Mouse (Mus musculus) kidney, adult 2 months (tissue): ENCODE results near the gene 5730522E02Rik. TPM values are rescaled to one million over a fixed set of nuclear protein-coding genes. Genes with fewer than 3 reads are reported as not detected.

ENCODE experiments used
- DNase-seq: peaks from one replicate; pipeline ENCODE4 v3.0.0; 2021
- H3K27ac ChIP-seq: fragments of 200-500 bp; 2 replicates; pipeline ENCODE4 v1.5.1; 2012; ENCODE audit warnings: low read depth, low read length, control low read depth, inconsistent platforms; ENCODE audit not compliant: insufficient read depth
- H3K27me3 ChIP-seq: fragments of 200-500 bp; replicated peaks from 2 replicates; pipeline ENCODE4 v1.6.1; 2012; ENCODE audit warnings: mild to moderate bottlenecking, moderate library complexity, low read length, inconsistent platforms; ENCODE audit not compliant: control insufficient read depth, insufficient read depth
- H3K36me3 ChIP-seq: fragments of 200-500 bp; 2 replicates; pipeline ENCODE4 v1.6.1; 2012; ENCODE audit warnings: mild to moderate bottlenecking, moderate library complexity, low read length, inconsistent platforms; ENCODE audit not compliant: control insufficient read depth, insufficient read depth
- H3K4me1 ChIP-seq: fragments of 200-500 bp; 2 replicates; pipeline ENCODE4 v1.6.1; 2011; ENCODE audit warnings: low read length; ENCODE audit not compliant: control insufficient read depth, insufficient read depth
- H3K4me3 ChIP-seq: fragments of 200-500 bp; 2 replicates; pipeline ENCODE4 v1.5.1; 2011; ENCODE audit warnings: mild to moderate bottlenecking, low read depth, low read length, control low read depth; ENCODE audit not compliant: insufficient read depth
- CTCF ChIP-seq: fragments of 200-500 bp; conservative IDR thresholded peaks from 2 replicates; pipeline ENCODE4 v1.5.1; 2011; ENCODE audit warnings: low read depth, mild to moderate bottlenecking, control low read depth, low read length, moderate library complexity, mixed read lengths; ENCODE audit not compliant: insufficient read depth, insufficient read length
- POLR2A ChIP-seq: fragments of 200-500 bp; IDR thresholded peaks from one replicate; pipeline ENCODE4 v1.6.1; 2011; ENCODE audit warnings: low read depth, low read length, control low read depth
- WGBS: fragments of 180-500 bp; shearing (Covaris S2); methylation state at CpG from one replicate; pipeline ENCODE4 v1.1.7; 2018; 5-methylcytosine and 5-hydroxymethylcytosine counted together
- polyA plus RNA-seq: library from polyadenylated mRNA; depleted of rRNA; stranded (reverse); fragments of >200 nt; gene quantifications from 2 replicates; pipeline ENCODE4 v1.2.3, GENCODE M21; 2012

Gene 5730522E02Rik
- polyA plus RNA-seq, 1 experiment, result 0.06 TPM

GRCm38 (mm10) chr11:25715447-25716321 lies 494.9 kb downstream of the 5730522E02Rik start:
- no peaks in the 10 kb centered on the region for H3K36me3 ChIP-seq
- H3K27me3 ChIP-seq, result no peaks in the 10 kb centered on the region
- H3K27ac ChIP-seq, result no peak overlapping the region
- DNase-seq, result no peak
- H3K4me1 ChIP-seq, result no peaks in the 10 kb centered on the region
- 81% methylated on average over 7 of the region's 7 CpGs for WGBS
- H3K4me3 ChIP-seq, result no peak overlapping the region
- TF ChIP-seq POLR2A (no peak), CTCF (no peak)

- Histone ChIP-seq H3K4me1 (no peaks in the 10 kb centered on the region), H3K27me3 (no peaks in the 10 kb centered on the region), H3K36me3 (no peaks in the 10 kb centered on the region), H3K4me3 (no peak overlapping the region), H3K27ac (no peak overlapping the region)
- WGBS, result 79% methylated on average over 2 of the region's 2 CpGs
- no peak for DNase-seq
- TF ChIP-seq CTCF, result no peak
- no peak for TF ChIP-seq POLR2A
These were observed 500.0 kb downstream of the 5730522E02Rik start for GRCm38 (mm10) chr11:25710559-25710958.

- Histone ChIP-seq H3K27ac (no peak overlapping the region), H3K36me3 (no peaks in the 10 kb centered on the region), H3K4me1 (no peaks in the 10 kb centered on the region), H3K4me3 (no peak overlapping the region), H3K27me3 (no peaks in the 10 kb centered on the region)
- 81% methylated on average over 4 of the region's 4 CpGs for WGBS
- no peak for DNase-seq
- TF ChIP-seq CTCF (no peak), POLR2A (no peak)
These were observed 500.7 kb downstream of the 5730522E02Rik start for GRCm38 (mm10) chr11:25709892-25710291.

GRCm38 (mm10) chr11:25704332-25705168 lies 506.0 kb downstream of the 5730522E02Rik start:
- Histone ChIP-seq H3K36me3 (no peaks in the 10 kb centered on the region), H3K27ac (no peak overlapping the region), H3K27me3 (no peaks in the 10 kb centered on the region), H3K4me1 (no peaks in the 10 kb centered on the region), H3K4me3 (no peak overlapping the region)
- 60% methylated on average over 11 of the region's 11 CpGs for WGBS
- TF ChIP-seq POLR2A, result no peak
- TF ChIP-seq CTCF, result no peak
- DNase-seq, result no peak

- no peak overlapping the region for H3K4me3 ChIP-seq
- H3K36me3 ChIP-seq, result no peaks in the 10 kb centered on the region
- WGBS, result 87% methylated on average over 3 of the region's 3 CpGs
- no peak for DNase-seq
- H3K27ac ChIP-seq, result no peak overlapping the region
- TF ChIP-seq CTCF (no peak), POLR2A (no peak)
- no peaks in the 10 kb centered on the region for H3K4me1 ChIP-seq
- no peaks in the 10 kb centered on the region for H3K27me3 ChIP-seq
These were observed 507.8 kb downstream of the 5730522E02Rik start for GRCm38 (mm10) chr11:25702791-25703190.

GRCm38 (mm10) chr11:25697508-25698193 lies 512.9 kb downstream of the 5730522E02Rik start:
- Histone ChIP-seq H3K36me3 (no peaks in the 10 kb centered on the region), H3K4me3 (no peak overlapping the region), H3K27me3 (no peaks in the 10 kb centered on the region), H3K27ac (no peak overlapping the region), H3K4me1 (no peaks in the 10 kb centered on the region)
- no peak for TF ChIP-seq POLR2A
- no peak for TF ChIP-seq CTCF
- no peak for DNase-seq
- 50% methylated on average over 6 of the region's 6 CpGs for WGBS
